Mouse (Mus musculus): ENCODE measurements at regions not wholly inside any gene's neighbourhood (a gene's known extent, or its start where the extent isn't known, plus 50 kb on each side); places are given as distances from the start of the nearest gene placed in this dataset.

GRCm38 (mm10) chr16:62608617-62609016 lies 178.0 kb downstream of the Nsun3 start:
- Histone ChIP-seq H3K36me3 (no peaks in the 10 kb centered on the region), H3K4me2 (no peak overlapping the region), H3K4me1 (replicated peaks) (no peaks in the 10 kb centered on the region), H3K4me3 (no peak overlapping the region), H3K9ac (no peak overlapping the region), H3K9me3 (replicated peaks) (no peaks in the 10 kb centered on the region), H3K27ac (no peak overlapping the region), H3K27me3 (no peaks in the 10 kb centered on the region)
- WGBS, result 79% methylated on average over 3 of the region's 3 CpGs
- no peak for ATAC-seq (replicated peaks; ENCODE audit: insufficient number of reproducible peaks, insufficient read depth, low FRiP score, low read depth)

DNA sequence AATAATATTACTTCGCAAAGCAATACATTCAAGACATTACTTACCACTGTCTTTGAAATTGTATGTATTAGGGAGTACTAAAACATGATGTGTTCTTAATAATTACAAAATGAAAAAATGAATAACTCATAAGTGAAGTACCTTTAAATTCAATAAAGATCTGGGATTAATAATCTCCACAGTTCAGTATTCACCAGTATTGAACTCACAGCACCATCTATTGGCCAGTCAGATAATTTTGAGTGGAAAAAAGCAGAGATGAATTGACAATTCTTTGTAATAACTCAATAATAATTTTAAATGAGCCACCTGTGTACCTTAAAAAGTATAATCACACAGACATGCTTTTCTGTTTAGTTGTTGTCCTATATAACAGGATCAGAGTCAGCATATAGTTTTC lies 180.7 kb downstream of the Nsun3 start:
- Histone ChIP-seq H3K9me3 (replicated peaks) (no peaks in the 10 kb centered on the region), H3K4me3 (no peak overlapping the region), H3K27me3 (no peaks in the 10 kb centered on the region), H3K4me2 (no peak overlapping the region), H3K9ac (no peak overlapping the region), H3K4me1 (replicated peaks) (no peaks in the 10 kb centered on the region), H3K27ac (no peak overlapping the region), H3K36me3 (no peaks in the 10 kb centered on the region)
- ATAC-seq (replicated peaks; ENCODE audit: insufficient number of reproducible peaks, insufficient read depth, low FRiP score, low read depth), result no peak
- WGBS, result 90% methylated on average over 1 of the region's 1 CpGs

GRCm38 (mm10) chr16:62562051-62562450 lies 224.6 kb downstream of the Nsun3 start:
- Histone ChIP-seq H3K36me3 (no peaks in the 10 kb centered on the region), H3K27me3 (no peaks in the 10 kb centered on the region), H3K4me3 (no peak overlapping the region), H3K4me1 (replicated peaks) (no peaks in the 10 kb centered on the region), H3K9ac (no peak overlapping the region), H3K4me2 (no peak overlapping the region), H3K9me3 (replicated peaks) (no peaks in the 10 kb centered on the region), H3K27ac (no peak overlapping the region)
- WGBS, result 33% methylated on average over 4 of the region's 4 CpGs
- no peak for ATAC-seq (replicated peaks; ENCODE audit: insufficient number of reproducible peaks, insufficient read depth, low FRiP score, low read depth)

DNA sequence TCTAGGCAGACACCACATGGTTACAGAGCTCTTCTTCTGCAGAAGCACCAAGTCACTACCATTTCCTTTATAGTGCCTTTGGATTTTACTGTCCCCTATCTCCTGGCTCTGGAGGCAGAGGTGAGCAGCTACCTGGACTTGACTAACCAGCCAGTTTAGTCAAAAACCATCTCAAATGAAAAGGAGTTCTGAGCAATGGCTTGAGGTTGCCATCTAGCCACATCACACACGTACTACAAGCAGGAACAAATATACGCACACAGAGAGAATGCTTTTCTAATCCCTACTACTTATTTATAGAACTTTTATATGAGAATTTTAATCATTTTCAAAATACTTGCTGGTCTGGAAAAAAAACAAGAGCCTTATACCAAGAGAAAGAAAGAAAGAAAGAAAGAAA lies 243.5 kb downstream of the Nsun3 start:
- Histone ChIP-seq H3K27me3 (no peaks in the 10 kb centered on the region), H3K4me3 (no peak overlapping the region), H3K36me3 (no peaks in the 10 kb centered on the region), H3K27ac (no peak overlapping the region), H3K9me3 (replicated peaks) (no peaks in the 10 kb centered on the region), H3K4me2 (no peak overlapping the region), H3K9ac (no peak overlapping the region), H3K4me1 (replicated peaks) (no peaks in the 10 kb centered on the region)
- 72% methylated on average over 2 of the region's 2 CpGs for WGBS
- no peak for ATAC-seq (replicated peaks; ENCODE audit: insufficient number of reproducible peaks, insufficient read depth, low FRiP score, low read depth)

DNA sequence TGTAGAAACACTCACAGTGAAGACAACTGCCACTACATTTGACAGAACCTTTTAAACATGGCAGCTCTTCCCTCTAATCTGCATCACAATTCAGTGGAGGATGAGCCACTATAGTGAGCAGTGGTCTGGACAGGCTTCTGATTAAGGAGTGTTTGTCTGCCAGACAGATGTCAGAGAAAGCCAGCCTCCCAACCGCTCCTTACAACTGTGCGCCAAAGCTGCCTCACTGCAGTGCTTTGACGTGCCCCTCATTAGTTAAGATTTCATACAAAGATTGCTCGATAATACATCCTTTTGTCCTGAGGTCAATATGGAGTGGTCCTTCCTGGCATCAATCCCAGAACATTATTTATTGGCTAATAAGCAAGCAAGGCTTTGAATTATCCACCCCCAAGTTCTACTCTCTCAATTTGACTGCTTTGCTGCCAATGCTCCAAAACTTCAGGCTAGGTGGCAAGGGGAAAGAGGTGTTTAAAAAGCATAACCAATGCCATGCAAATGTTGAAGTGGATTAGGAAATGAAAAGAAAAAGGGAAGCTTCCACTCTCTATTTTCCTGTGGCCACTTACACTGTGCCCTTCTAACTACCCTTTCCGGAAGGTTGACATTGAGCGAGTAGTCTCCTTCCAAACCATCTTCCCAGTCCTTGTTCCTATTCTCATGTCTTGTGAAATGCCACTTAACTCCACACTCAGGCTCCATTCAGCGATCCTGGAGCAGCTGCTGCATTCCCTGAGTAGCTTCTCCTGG lies 248.7 kb downstream of the Nsun3 start:
- Histone ChIP-seq H3K9ac (no peak overlapping the region), H3K27ac (no peak overlapping the region), H3K4me1 (replicated peaks) (no peaks in the 10 kb centered on the region), H3K4me3 (no peak overlapping the region), H3K9me3 (replicated peaks) (no peaks in the 10 kb centered on the region), H3K36me3 (no peaks in the 10 kb centered on the region), H3K27me3 (no peaks in the 10 kb centered on the region), H3K4me2 (no peak overlapping the region)
- no peak for ATAC-seq (replicated peaks; ENCODE audit: insufficient number of reproducible peaks, insufficient read depth, low FRiP score, low read depth)
- WGBS, result 75% methylated on average over 7 of the region's 7 CpGs

GRCm38 (mm10) chr16:62509321-62509720 lies 277.3 kb downstream of the Nsun3 start:
- Histone ChIP-seq H3K36me3 (no peaks in the 10 kb centered on the region), H3K4me2 (no peak overlapping the region), H3K9me3 (replicated peaks) (no peaks in the 10 kb centered on the region), H3K9ac (no peak overlapping the region), H3K4me1 (replicated peaks) (no peaks in the 10 kb centered on the region), H3K27ac (no peak overlapping the region), H3K4me3 (no peak overlapping the region), H3K27me3 (no peaks in the 10 kb centered on the region)
- ATAC-seq (replicated peaks; ENCODE audit: insufficient number of reproducible peaks, insufficient read depth, low FRiP score, low read depth), result no peak
- WGBS, result 86% methylated on average over 1 of the region's 1 CpGs

- H3K9me3 ChIP-seq (replicated peaks), result no peaks in the 10 kb centered on the region
- H3K27me3 ChIP-seq, result no peaks in the 10 kb centered on the region
- H3K27ac ChIP-seq, result no peak overlapping the region
- no peak overlapping the region for H3K4me2 ChIP-seq
- no peak overlapping the region for H3K9ac ChIP-seq
- no peaks in the 10 kb centered on the region for H3K36me3 ChIP-seq
- ATAC-seq (replicated peaks; ENCODE audit: insufficient number of reproducible peaks, insufficient read depth, low FRiP score, low read depth), result no peak
- H3K4me1 ChIP-seq (replicated peaks), result no peaks in the 10 kb centered on the region
- no peak overlapping the region for H3K4me3 ChIP-seq
- WGBS, result 41% methylated on average over 2 of the region's 2 CpGs
Measured at GRCm38 (mm10) chr16:62506725-62507482, 279.7 kb downstream of the Nsun3 start.

- no peaks in the 10 kb centered on the region for H3K36me3 ChIP-seq
- H3K4me1 ChIP-seq (replicated peaks), result no peaks in the 10 kb centered on the region
- ATAC-seq (replicated peaks; ENCODE audit: insufficient number of reproducible peaks, insufficient read depth, low FRiP score, low read depth), result no peak
- WGBS, result 54% methylated on average over 6 of the region's 6 CpGs
- no peak overlapping the region for H3K4me2 ChIP-seq
- no peak overlapping the region for H3K9ac ChIP-seq
- no peaks in the 10 kb centered on the region for H3K27me3 ChIP-seq
- no peak overlapping the region for H3K4me3 ChIP-seq
- H3K27ac ChIP-seq, result no peak overlapping the region
- no peaks in the 10 kb centered on the region for H3K9me3 ChIP-seq (replicated peaks)
Measured at GRCm38 (mm10) chr16:62500870-62501269, 285.7 kb downstream of the Nsun3 start.

DNA sequence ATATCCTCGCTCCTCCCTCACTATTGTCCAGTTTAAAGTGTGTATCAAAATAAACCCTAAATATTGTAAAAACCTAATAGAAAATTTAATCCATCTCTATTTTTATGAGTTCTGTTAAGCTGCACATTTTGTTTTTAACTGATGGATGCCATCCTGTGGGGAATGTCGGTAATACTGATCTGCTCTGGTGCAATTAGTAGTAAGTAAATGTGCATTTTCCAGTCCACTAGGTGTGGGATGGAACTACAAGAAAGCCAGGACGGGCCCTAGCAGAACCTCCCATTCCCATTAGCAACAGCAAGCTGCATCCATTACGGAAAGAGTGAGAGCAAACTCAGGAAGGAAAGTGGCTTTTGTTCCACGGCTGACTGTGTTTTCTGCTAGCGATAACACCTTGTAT lies 286.3 kb downstream of the Nsun3 start:
- H3K9ac ChIP-seq, result no peak overlapping the region
- no peaks in the 10 kb centered on the region for H3K9me3 ChIP-seq (replicated peaks)
- no peak overlapping the region for H3K4me3 ChIP-seq
- no peaks in the 10 kb centered on the region for H3K27me3 ChIP-seq
- no peak for ATAC-seq (replicated peaks; ENCODE audit: insufficient number of reproducible peaks, insufficient read depth, low FRiP score, low read depth)
- no peak overlapping the region for H3K4me2 ChIP-seq
- H3K27ac ChIP-seq, result no peak overlapping the region
- H3K36me3 ChIP-seq, result no peaks in the 10 kb centered on the region
- 66% methylated on average over 6 of the region's 6 CpGs for WGBS
- no peaks in the 10 kb centered on the region for H3K4me1 ChIP-seq (replicated peaks)

DNA sequence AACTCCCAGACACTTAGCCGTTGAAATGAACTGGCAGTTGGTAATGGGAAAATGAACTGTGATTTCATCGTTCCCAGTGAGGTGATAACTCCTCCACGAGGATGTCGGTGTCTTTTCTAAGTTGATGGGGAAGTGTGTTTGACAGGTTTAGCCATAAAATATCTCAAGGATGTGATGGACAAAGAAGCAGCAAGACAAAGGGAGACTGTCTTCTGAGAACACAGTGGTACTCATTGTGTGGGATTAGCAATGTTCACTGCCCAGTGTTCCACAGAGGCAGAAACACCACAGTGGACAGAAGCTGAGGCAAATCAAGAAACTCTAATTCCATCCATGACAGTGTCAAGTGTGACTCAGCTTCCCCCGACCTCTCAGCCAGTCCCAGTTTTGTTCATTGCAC lies 287.9 kb downstream of the Nsun3 start:
- Histone ChIP-seq H3K36me3 (no peaks in the 10 kb centered on the region), H3K4me1 (replicated peaks) (no peaks in the 10 kb centered on the region), H3K9ac (no peak overlapping the region), H3K9me3 (replicated peaks) (no peaks in the 10 kb centered on the region), H3K4me2 (no peak overlapping the region), H3K4me3 (no peak overlapping the region), H3K27me3 (no peaks in the 10 kb centered on the region), H3K27ac (no peak overlapping the region)
- WGBS, result 61% methylated on average over 5 of the region's 5 CpGs
- ATAC-seq (replicated peaks; ENCODE audit: insufficient number of reproducible peaks, insufficient read depth, low FRiP score, low read depth), result no peak

DNA sequence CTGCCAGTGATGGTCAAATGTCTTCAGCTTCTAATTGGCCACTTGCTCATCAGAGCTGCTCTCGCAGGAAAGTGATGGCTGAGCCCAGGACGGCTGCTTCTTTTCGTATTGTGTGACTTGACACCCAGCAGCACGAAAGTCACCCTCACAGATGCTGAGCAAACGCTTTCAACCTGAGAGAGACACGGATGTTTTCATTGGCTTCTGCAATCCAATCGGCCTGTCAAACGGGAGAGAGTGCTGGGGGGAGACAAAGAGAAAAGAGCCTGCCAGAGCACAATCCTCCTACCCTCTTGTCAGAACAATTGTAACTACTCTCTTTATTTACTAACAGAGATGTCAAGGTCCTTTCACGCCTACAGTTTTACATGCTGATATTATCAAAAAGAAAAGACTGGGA lies 289.9 kb downstream of the Nsun3 start:
- ATAC-seq (replicated peaks; ENCODE audit: insufficient number of reproducible peaks, insufficient read depth, low FRiP score, low read depth), result no peak
- 43% methylated on average over 9 of the region's 9 CpGs for WGBS
- H3K4me2 ChIP-seq, result no peak overlapping the region
- no peaks in the 10 kb centered on the region for H3K36me3 ChIP-seq
- H3K27ac ChIP-seq, result no peak overlapping the region
- no peak overlapping the region for H3K4me3 ChIP-seq
- H3K9ac ChIP-seq, result no peak overlapping the region
- H3K4me1 ChIP-seq (replicated peaks), result no peaks in the 10 kb centered on the region
- H3K27me3 ChIP-seq, result no peaks in the 10 kb centered on the region
- no peaks in the 10 kb centered on the region for H3K9me3 ChIP-seq (replicated peaks)

DNA sequence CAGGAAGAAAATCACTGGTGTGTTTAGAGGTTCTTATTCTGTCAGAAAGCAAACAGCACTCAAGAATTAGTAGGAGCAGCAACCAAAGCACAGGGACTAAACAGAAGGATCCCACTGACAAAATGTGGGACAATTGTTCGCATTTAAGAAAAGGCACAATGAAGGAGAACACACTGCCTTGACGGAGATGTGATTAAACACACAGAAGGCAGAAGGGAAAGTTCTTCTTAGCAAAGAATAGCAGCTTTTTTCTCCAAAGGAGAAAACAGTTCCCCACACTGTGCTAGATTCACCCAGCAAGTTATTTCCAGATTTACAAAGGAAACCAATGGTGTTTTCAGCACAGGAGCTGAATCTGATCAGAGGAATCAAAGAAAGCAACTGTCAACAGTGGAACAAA lies 316.5 kb downstream of the Nsun3 start:
- Histone ChIP-seq H3K4me2 (no peak overlapping the region), H3K4me3 (no peak overlapping the region), H3K36me3 (no peaks in the 10 kb centered on the region), H3K4me1 (replicated peaks) (no peaks in the 10 kb centered on the region), H3K9ac (no peak overlapping the region), H3K9me3 (replicated peaks) (no peaks in the 10 kb centered on the region), H3K27me3 (no peaks in the 10 kb centered on the region), H3K27ac (no peak overlapping the region)
- ATAC-seq (replicated peaks; ENCODE audit: insufficient number of reproducible peaks, insufficient read depth, low FRiP score, low read depth), result no peak
- 82% methylated on average over 2 of the region's 2 CpGs for WGBS
